Mouse (Mus musculus) C2C12 (cell line): ENCODE measurements at regions not wholly inside any gene's neighbourhood (a gene's known extent, or its start where the extent isn't known, plus 50 kb on each side); places are given as distances from the start of the nearest gene placed in this dataset.

Source experiments
- H3K27me3 ChIP-seq: one replicate; pipeline ENCODE4 v1.6.1; 2011; ENCODE audit not compliant: control insufficient read depth, insufficient read depth, insufficient read length
- H3K36me3 ChIP-seq: one replicate; pipeline ENCODE4 v1.6.1; 2011; ENCODE audit not compliant: control insufficient read depth, insufficient read depth
- H3K4me3 ChIP-seq: one replicate; pipeline ENCODE4 v1.5.1; 2011; ENCODE audit warnings: mild to moderate bottlenecking, control low read depth; ENCODE audit not compliant: poor library complexity, insufficient read depth, severe bottlenecking
- H3K79me2 ChIP-seq: one replicate; pipeline ENCODE4 v1.6.1; 2011; ENCODE audit not compliant: control insufficient read depth, insufficient read depth
- H3K79me3 ChIP-seq: one replicate; pipeline ENCODE4 v1.6.1; 2011; ENCODE audit warnings: low read depth, control low read depth
- H3ac ChIP-seq: one replicate; pipeline ENCODE3; 2011; ENCODE audit warnings: low read depth; ENCODE audit not compliant: control insufficient read depth, insufficient read length
- CEBPB ChIP-seq: IDR thresholded peaks from one replicate; pipeline ENCODE4 v1.6.1; 2011; ENCODE audit warnings: low read depth, mild to moderate bottlenecking, control low read depth, moderate library complexity
- CTCF ChIP-seq: IDR thresholded peaks from one replicate; pipeline ENCODE4 v1.5.1; 2011; ENCODE audit not compliant: control insufficient read depth, insufficient read depth, insufficient read length
- FOSL1 ChIP-seq: IDR thresholded peaks from one replicate; pipeline ENCODE4 v1.8.0; 2011; ENCODE audit warnings: mild to moderate bottlenecking, low read length; ENCODE audit not compliant: poor library complexity, insufficient read depth, severe bottlenecking
- MAX ChIP-seq: IDR thresholded peaks from one replicate; pipeline ENCODE4 v1.6.1; 2011; ENCODE audit warnings: mild to moderate bottlenecking, control low read depth
- MYOD1 ChIP-seq: IDR thresholded peaks from one replicate; pipeline ENCODE4 v1.6.1; 2011; ENCODE audit warnings: low read depth; ENCODE audit not compliant: control insufficient read depth, insufficient read length
- MYOG ChIP-seq: IDR thresholded peaks from one replicate; pipeline ENCODE4 v1.6.1; 2011; ENCODE audit not compliant: control insufficient read depth, insufficient read length; ENCODE audit errors: extremely low read depth
- USF1 ChIP-seq: IDR thresholded peaks from one replicate; pipeline ENCODE4 v1.6.1; 2011; ENCODE audit warnings: low read depth, mild to moderate bottlenecking, control low read depth, moderate library complexity

GRCm38 (mm10) chr15:7678711-7679110, 131.9 kb upstream of the Gdnf start:
- H3K4me3 ChIP-seq = no peak overlapping the region
- H3K79me3 ChIP-seq = no peaks in the 10 kb centered on the region
- H3K36me3 ChIP-seq = no peaks in the 10 kb centered on the region
- H3K27me3 ChIP-seq = no peaks in the 10 kb centered on the region
- H3ac ChIP-seq = no peak overlapping the region
- no peaks in the 10 kb centered on the region for H3K79me2 ChIP-seq
- TF ChIP-seq MAX (no peak), MYOD1 (no peak), CTCF (no peak), USF1 (no peak), FOSL1 (no peak), CEBPB (no peak), MYOG (no peak)

GRCm38 (mm10) chr15:7681011-7681410, 129.6 kb upstream of the Gdnf start:
- H3K79me2 ChIP-seq = no peaks in the 10 kb centered on the region
- H3K4me3 ChIP-seq = no peak overlapping the region
- H3K36me3 ChIP-seq = no peaks in the 10 kb centered on the region
- no peaks in the 10 kb centered on the region for H3K27me3 ChIP-seq
- TF ChIP-seq MAX (no peak), MYOD1 (no peak), CEBPB (no peak), FOSL1 (no peak), USF1 (no peak), MYOG (no peak), CTCF (no peak)
- no peaks in the 10 kb centered on the region for H3K79me3 ChIP-seq
- H3ac ChIP-seq = no peak overlapping the region

- Histone ChIP-seq H3K4me3 (no peak overlapping the region), H3K79me3 (no peaks in the 10 kb centered on the region), H3K79me2 (no peaks in the 10 kb centered on the region), H3K36me3 (no peaks in the 10 kb centered on the region), H3K27me3 (no peaks in the 10 kb centered on the region), H3ac (no peak overlapping the region)
- TF ChIP-seq CEBPB (no peak), MYOG (no peak), FOSL1 (no peak), MYOD1 (no peak), CTCF (no peak), MAX (no peak), USF1 (no peak)
Observed at GRCm38 (mm10) chr15:7683235-7683974, 127.2 kb upstream of the Gdnf start.

GRCm38 (mm10) chr15:7691251-7691650, 119.4 kb upstream of the Gdnf start:
- Histone ChIP-seq H3ac (no peak overlapping the region), H3K79me3 (no peaks in the 10 kb centered on the region), H3K4me3 (no peak overlapping the region), H3K79me2 (no peaks in the 10 kb centered on the region), H3K27me3 (no peaks in the 10 kb centered on the region), H3K36me3 (no peaks in the 10 kb centered on the region)
- TF ChIP-seq CTCF (no peak), USF1 (no peak), MAX (no peak), FOSL1 (no peak), MYOD1 (no peak), MYOG (no peak), CEBPB (no peak)

- H3K27me3 ChIP-seq = no peaks in the 10 kb centered on the region
- H3K36me3 ChIP-seq = no peaks in the 10 kb centered on the region
- TF ChIP-seq CEBPB (no peak), FOSL1 (no peak), MYOD1 (no peak), MYOG (no peak), USF1 (no peak), MAX (no peak), CTCF (no peak)
- H3K79me3 ChIP-seq = no peaks in the 10 kb centered on the region
- no peaks in the 10 kb centered on the region for H3K79me2 ChIP-seq
- no peak overlapping the region for H3K4me3 ChIP-seq
- no peak overlapping the region for H3ac ChIP-seq
Observed at GRCm38 (mm10) chr15:7692096-7692495, 118.5 kb upstream of the Gdnf start.

GRCm38 (mm10) chr15:7694037-7694436, 116.6 kb upstream of the Gdnf start:
- Histone ChIP-seq H3K4me3 (no peak overlapping the region), H3K79me3 (no peaks in the 10 kb centered on the region), H3K36me3 (no peaks in the 10 kb centered on the region), H3K27me3 (no peaks in the 10 kb centered on the region), H3ac (no peak overlapping the region), H3K79me2 (no peaks in the 10 kb centered on the region)
- TF ChIP-seq CEBPB (no peak), FOSL1 (peak; percentile 91)
